Comparison of ENCODE assay signal across 9 mouse cellular contexts in the genomic region with DNA sequence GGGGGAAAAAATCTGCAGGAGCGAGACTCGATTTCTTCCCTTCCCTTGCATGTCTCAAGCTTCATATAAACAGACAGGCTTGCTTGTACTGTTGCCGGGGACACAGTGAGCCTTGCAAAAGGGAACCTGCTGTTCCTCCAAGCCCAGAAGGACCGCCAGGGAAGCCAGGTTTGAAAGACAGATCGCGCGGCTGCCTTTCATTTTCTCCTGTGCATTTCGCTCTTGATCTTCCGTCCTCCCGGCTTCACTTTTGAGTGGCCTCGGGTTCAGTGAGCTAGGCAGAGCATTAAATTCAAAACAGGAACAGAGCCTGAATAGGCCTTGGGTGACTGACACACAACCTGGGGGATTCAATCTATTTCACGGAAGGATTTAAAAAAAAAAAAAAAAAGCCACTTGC.
DNase-seq lines count a peak whose midpoint lies in the region; ATAC-seq and TF ChIP-seq lines count a peak whose summit lies in the region.
"Had no signal": no experiment of that assay in that cellular context is flagged by ENCODE, and none has a peak within 500 bp of the region (broad histone marks: within the 10 kb centered on the region; RNA-seq: fewer than 3 reads in every experiment).

No protein-coding gene starts in this region.

- no peak overlapping the region for H3K4me3 ChIP-seq in limb, embryonic 11.5 days (ENCODE audit: low read depth, low read length)
- H3K4me3 ChIP-seq in limb, embryonic 10.5 days = no peak overlapping the region
- H3K4me3 ChIP-seq in embryonic facial prominence, embryonic 14.5 days (ENCODE audit: low read depth, low read length) = no peak overlapping the region; the same call in 1 of the 2 replicates
- no peak overlapping the region for H3K4me3 ChIP-seq in stomach, embryonic 15.5 days (replicated peaks)
- no peak overlapping the region for H3K4me3 ChIP-seq in thymus, adult 2 months (ENCODE audit: control insufficient read depth, insufficient read depth, low read length)
- H3K4me3 ChIP-seq: heart, embryonic 15.5 days had no signal

- 65% methylated on average over 12 of the region's 12 CpGs for WGBS in limb, embryonic 11.5 days
- 77% methylated on average over 12 of the region's 12 CpGs for WGBS in limb, embryonic 10.5 days
- 36% methylated on average over 12 of the region's 12 CpGs for WGBS in embryonic facial prominence, embryonic 14.5 days
- 48% methylated on average over 12 of the region's 12 CpGs for WGBS in stomach, embryonic 15.5 days
- WGBS in thymus, adult 2 months = 71% methylated on average over 12 of the region's 12 CpGs

- no peak for TF ChIP-seq POLR2A in thymus, adult 2 months (IDR thresholded peaks at IDR 0.05; ENCODE audit: control insufficient read depth, extremely low read depth, insufficient read depth, low read length, poor library complexity)

- H3K4me1 ChIP-seq in limb, embryonic 11.5 days (ENCODE audit: control insufficient read depth, insufficient read depth, low read length) = no peaks in the 10 kb centered on the region
- H3K4me1 ChIP-seq in limb, embryonic 10.5 days = no peaks in the 10 kb centered on the region
- no peaks in the 10 kb centered on the region for H3K4me1 ChIP-seq in embryonic facial prominence, embryonic 14.5 days (ENCODE audit: control insufficient read depth, insufficient read depth, low read length)
- no peaks in the 10 kb centered on the region for H3K4me1 ChIP-seq in stomach, embryonic 15.5 days
- H3K4me1 ChIP-seq in thymus, adult 2 months (replicated peaks; ENCODE audit: control insufficient read depth, insufficient read depth, low read length) = no peaks in the 10 kb centered on the region
- H3K4me1 ChIP-seq: heart, embryonic 15.5 days had no signal

- ATAC-seq in limb, embryonic 11.5 days (ENCODE audit: insufficient number of reproducible peaks, low FRiP score, low TSS enrichment, low read depth) = no peak
- no peak for ATAC-seq in embryonic facial prominence, embryonic 14.5 days (ENCODE audit: low read depth)
- ATAC-seq in stomach, embryonic 15.5 days (ENCODE audit: insufficient read depth, low FRiP score, low read depth) = no peak

- no peak overlapping the region for H3K27ac ChIP-seq in limb, embryonic 11.5 days (replicated peaks; ENCODE audit: low read depth, low read length)
- H3K27ac ChIP-seq in limb, embryonic 10.5 days = no peak overlapping the region
- no peak overlapping the region for H3K27ac ChIP-seq in embryonic facial prominence, embryonic 14.5 days (replicated peaks; ENCODE audit: low read depth, low read length)
- H3K27ac ChIP-seq in stomach, embryonic 15.5 days = no peak overlapping the region
- H3K27ac ChIP-seq in thymus, adult 2 months (ENCODE audit: control insufficient read depth, insufficient read depth, low read length) = no peak overlapping the region
- H3K27ac ChIP-seq: heart, embryonic 15.5 days had no signal

- H3K9me3 ChIP-seq in limb, embryonic 11.5 days (ENCODE audit: control insufficient read depth, low read length) = no peaks in the 10 kb centered on the region
- no peaks in the 10 kb centered on the region for H3K9me3 ChIP-seq in limb, embryonic 10.5 days (replicated peaks)
- H3K9me3 ChIP-seq in embryonic facial prominence, embryonic 14.5 days (ENCODE audit: control insufficient read depth, low read length) = no peaks in the 10 kb centered on the region
- H3K9me3 ChIP-seq in stomach, embryonic 15.5 days = no peaks in the 10 kb centered on the region
- H3K9me3 ChIP-seq: heart, embryonic 15.5 days had no signal

- no peaks in the 10 kb centered on the region for H3K36me3 ChIP-seq in limb, embryonic 11.5 days (ENCODE audit: control insufficient read depth, insufficient read depth, low read length)
- H3K36me3 ChIP-seq in limb, embryonic 10.5 days = no peaks in the 10 kb centered on the region
- H3K36me3 ChIP-seq in embryonic facial prominence, embryonic 14.5 days (ENCODE audit: control insufficient read depth, insufficient read depth, low read length) = no peaks in the 10 kb centered on the region
- H3K36me3 ChIP-seq in stomach, embryonic 15.5 days = no peaks in the 10 kb centered on the region
- H3K36me3 ChIP-seq in thymus, adult 2 months (ENCODE audit: control insufficient read depth, insufficient read depth, low read length) = no peaks in the 10 kb centered on the region
- H3K36me3 ChIP-seq: heart, embryonic 15.5 days had no signal

- no peaks in the 10 kb centered on the region for H3K27me3 ChIP-seq in limb, embryonic 11.5 days (ENCODE audit: control insufficient read depth, insufficient read depth, low read length)
- H3K27me3 ChIP-seq in limb, embryonic 10.5 days (ENCODE audit: low read depth, poor library complexity, severe bottlenecking) = no peaks in the 10 kb centered on the region
- H3K27me3 ChIP-seq in embryonic facial prominence, embryonic 14.5 days (replicated peaks; ENCODE audit: control insufficient read depth, insufficient read depth, low read length) = no peaks in the 10 kb centered on the region
- no peaks in the 10 kb centered on the region for H3K27me3 ChIP-seq in stomach, embryonic 15.5 days (replicated peaks)
- H3K27me3 ChIP-seq in thymus, adult 2 months (ENCODE audit: control insufficient read depth, insufficient read depth, low read length) = no peaks in the 10 kb centered on the region
- H3K27me3 ChIP-seq: heart, embryonic 15.5 days had no signal

- H3K4me2 ChIP-seq in limb, embryonic 11.5 days (ENCODE audit: low read depth, severe bottlenecking) = no peak overlapping the region
- peak overlapping the region; percentile 30 for H3K4me2 ChIP-seq in embryonic facial prominence, embryonic 14.5 days (ENCODE audit: low read depth, low read length)
- peak overlapping the region; percentile 21 for H3K4me2 ChIP-seq in stomach, embryonic 15.5 days
- H3K4me2 ChIP-seq: heart, embryonic 15.5 days had no signal

- no peak overlapping the region for H3K9ac ChIP-seq in limb, embryonic 11.5 days (ENCODE audit: low read length)
- no peak overlapping the region for H3K9ac ChIP-seq in embryonic facial prominence, embryonic 14.5 days (ENCODE audit: low read depth, low read length)
- H3K9ac ChIP-seq in stomach, embryonic 15.5 days = no peak overlapping the region
- H3K9ac ChIP-seq: heart, embryonic 15.5 days had no signal

- DNase-seq in limb, embryonic 11.5 days (ENCODE audit: low spot score) = peak; percentile 26
- DNase-seq in limb, embryonic 10.5 days (ENCODE audit: low spot score) = no peak
- DNase-seq in embryonic facial prominence, embryonic 14.5 days (ENCODE audit: low spot score) = peak; percentile 24
- DNase-seq in layer of hippocampus, adult 18-20 months (ENCODE audit: low spot score in 2 of 2) = peak; percentile 38 to 75
- DNase-seq in adrenal gland, postnatal 14 days = no peak
- DNase-seq in thymus, adult 2 months = no peak
- no peak for DNase-seq in spleen, adult 18-20 months

- no peak for TF ChIP-seq CTCF in thymus, adult 2 months (IDR thresholded peaks at IDR 0.05; ENCODE audit: borderline replicate concordance, control insufficient read depth, extremely low read depth, insufficient read depth, low read length, poor library complexity)

Comparison
In these comparisons a context has a peak if more than half of its experiments do, and no peak if none do; other contexts are left out.
1. DNase-seq: peak in limb, embryonic 11.5 days (single experiment), embryonic facial prominence, embryonic 14.5 days (single experiment) and layer of hippocampus, adult 18-20 months (2 of 2); none in limb, embryonic 10.5 days (single experiment), adrenal gland, postnatal 14 days (single experiment), thymus, adult 2 months (single experiment) and spleen, adult 18-20 months (0 of 2).